Mouse (Mus musculus): ENCODE results near the gene Adgrf3.
"Not testable (repeated sequence)": the region's sequence is repeated elsewhere in the genome, so short reads cannot be mapped to it uniquely, and the experiment has no call there.

Adgrf3 gene

GRCm38 (mm10) chr5:30205493-30205892 lies at the start of gene Adgrf3:
Gene Adgrf3, minus strand, starts transcription at chr5:30205722.
- no peak for DNase-seq (ENCODE audit: low spot score)

- peak; percentile 17 for DNase-seq (ENCODE audit: low spot score)
Measured at GRCm38 (mm10) chr5:30247666-30248065, 42.1 kb upstream of the Adgrf3 start.

- DNase-seq (ENCODE audit: low spot score): no peak
Measured at GRCm38 (mm10) chr5:30245861-30246416, 40.4 kb upstream of the Adgrf3 start.

- peak; percentile 42 for DNase-seq (ENCODE audit: low spot score)
Measured at GRCm38 (mm10) chr5:30243741-30244140, 38.2 kb upstream of the Adgrf3 start.

GRCm38 (mm10) chr5:30242410-30242809 lies 36.9 kb upstream of the Adgrf3 start:
- no peak for DNase-seq (ENCODE audit: low spot score)

- no peak for DNase-seq (ENCODE audit: low spot score)
Measured at GRCm38 (mm10) chr5:30240552-30240951, 35.0 kb upstream of the Adgrf3 start.

GRCm38 (mm10) chr5:30238533-30238932 lies 33.0 kb upstream of the Adgrf3 start:
- no peak for DNase-seq (ENCODE audit: low spot score)

GRCm38 (mm10) chr5:30235641-30236126 lies 30.2 kb upstream of the Adgrf3 start:
- DNase-seq (ENCODE audit: low spot score): no peak

GRCm38 (mm10) chr5:30233979-30234378 lies 28.5 kb upstream of the Adgrf3 start:
- no peak for DNase-seq (ENCODE audit: low spot score)

GRCm38 (mm10) chr5:30233042-30233441 lies 27.5 kb upstream of the Adgrf3 start:
- no peak for DNase-seq (ENCODE audit: low spot score)

GRCm38 (mm10) chr5:30232271-30232971 lies 26.9 kb upstream of the Adgrf3 start, which contains the start of gene Selenoi:
Gene Selenoi, plus strand, starts transcription at chr5:30232581.
- peak; percentile 98 for DNase-seq (ENCODE audit: low spot score)

GRCm38 (mm10) chr5:30231891-30232270 lies 26.4 kb upstream of the Adgrf3 start:
- DNase-seq (ENCODE audit: low spot score): no peak

GRCm38 (mm10) chr5:30230901-30231300 lies 25.4 kb upstream of the Adgrf3 start:
- peak; percentile 7 for DNase-seq (ENCODE audit: low spot score)

GRCm38 (mm10) chr5:30222681-30223080 lies 17.2 kb upstream of the Adgrf3 start:
- no peak for DNase-seq (ENCODE audit: low spot score)

- DNase-seq (ENCODE audit: low spot score): no peak
Measured at GRCm38 (mm10) chr5:30220666-30221065, 15.1 kb upstream of the Adgrf3 start.

- DNase-seq (ENCODE audit: low spot score): no peak
Measured at GRCm38 (mm10) chr5:30219715-30220114, 14.2 kb upstream of the Adgrf3 start.

GRCm38 (mm10) chr5:30215970-30216369 lies 10.4 kb upstream of the Adgrf3 start:
- no peak for DNase-seq (ENCODE audit: low spot score)

GRCm38 (mm10) chr5:30214889-30215288 lies 9.4 kb upstream of the Adgrf3 start:
- peak; percentile 84 for DNase-seq (ENCODE audit: low spot score)

- not testable (repeated sequence) for DNase-seq (ENCODE audit: low spot score)
Measured at GRCm38 (mm10) chr5:30210758-30211157, 5.2 kb upstream of the Adgrf3 start.

- peak; percentile 56 for DNase-seq (ENCODE audit: low spot score)
Measured at GRCm38 (mm10) chr5:30207276-30207675, 1.8 kb upstream of the Adgrf3 start.

- DNase-seq (ENCODE audit: low spot score): no peak
Measured at GRCm38 (mm10) chr5:30205034-30205433, 488 bp downstream of the Adgrf3 start.

- no peak for DNase-seq (ENCODE audit: low spot score)
Measured at GRCm38 (mm10) chr5:30204441-30204840, 1.1 kb downstream of the Adgrf3 start.

- no peak for DNase-seq (ENCODE audit: low spot score)
Measured at GRCm38 (mm10) chr5:30203216-30203885, 2.2 kb downstream of the Adgrf3 start.
